Mouse (Mus musculus) megakaryocyte-erythroid progenitor cell, adult 5 weeks (primary cell): Measurements from ENCODE around the gene Carmil2. TPM values are rescaled to one million over a fixed set of nuclear protein-coding genes. Genes with fewer than 3 reads are reported as not detected.

Experiments used
- polyA plus RNA-seq: library from polyadenylated mRNA; stranded (reverse); fragments of >175 nt; gene quantifications from 2 replicates; pipeline ENCODE4 v1.2.3, GENCODE M21; 2012

Gene Carmil2
- 61.0 and 111 TPM in 2 replicates for polyA plus RNA-seq

GRCm38 (mm10) chr8:105685796-105686308 lies at the start of gene Carmil2:
Carmil2 (plus strand) TSS chr8:105686274.

DNA sequence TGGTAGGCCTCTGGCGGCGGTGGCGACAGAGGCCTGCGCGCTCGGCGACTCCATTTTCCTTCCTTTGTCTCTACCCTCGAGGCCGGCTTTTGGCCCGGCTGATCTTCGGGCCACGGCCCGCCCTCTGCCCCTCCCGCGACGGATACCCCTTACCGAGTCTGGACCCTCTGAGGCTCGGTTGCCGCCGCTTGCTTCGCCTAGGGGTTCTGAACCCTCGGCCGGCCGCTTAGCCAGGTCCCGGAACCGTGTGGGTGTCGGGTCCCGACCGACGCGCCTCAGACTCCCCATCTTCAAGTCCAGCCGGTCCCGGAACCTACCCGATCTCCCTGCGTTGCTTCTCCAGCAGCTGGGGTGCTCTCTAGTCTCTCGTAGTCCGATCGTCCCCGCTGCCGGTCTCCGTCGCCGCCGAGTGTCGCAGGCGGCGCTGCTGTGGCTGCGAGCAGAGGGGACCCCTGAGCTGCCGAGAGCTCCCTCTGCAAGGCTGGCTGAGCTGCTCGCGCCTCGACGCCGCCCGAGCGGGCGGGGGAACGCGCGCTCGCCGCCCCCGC lies 49.0 kb upstream of the Carmil2 start, which contains the start of gene Agrp:
Agrp (minus strand) TSS at position 431 of the 548 bp plus-strand sequence.

GRCm38 (mm10) chr8:105700966-105701824 lies 15.1 kb downstream of the Carmil2 start, which contains the start of the genes Acd and Pard6a:
Acd (minus strand) TSS chr8:105701102.
Pard6a (plus strand) TSS chr8:105701148.

DNA sequence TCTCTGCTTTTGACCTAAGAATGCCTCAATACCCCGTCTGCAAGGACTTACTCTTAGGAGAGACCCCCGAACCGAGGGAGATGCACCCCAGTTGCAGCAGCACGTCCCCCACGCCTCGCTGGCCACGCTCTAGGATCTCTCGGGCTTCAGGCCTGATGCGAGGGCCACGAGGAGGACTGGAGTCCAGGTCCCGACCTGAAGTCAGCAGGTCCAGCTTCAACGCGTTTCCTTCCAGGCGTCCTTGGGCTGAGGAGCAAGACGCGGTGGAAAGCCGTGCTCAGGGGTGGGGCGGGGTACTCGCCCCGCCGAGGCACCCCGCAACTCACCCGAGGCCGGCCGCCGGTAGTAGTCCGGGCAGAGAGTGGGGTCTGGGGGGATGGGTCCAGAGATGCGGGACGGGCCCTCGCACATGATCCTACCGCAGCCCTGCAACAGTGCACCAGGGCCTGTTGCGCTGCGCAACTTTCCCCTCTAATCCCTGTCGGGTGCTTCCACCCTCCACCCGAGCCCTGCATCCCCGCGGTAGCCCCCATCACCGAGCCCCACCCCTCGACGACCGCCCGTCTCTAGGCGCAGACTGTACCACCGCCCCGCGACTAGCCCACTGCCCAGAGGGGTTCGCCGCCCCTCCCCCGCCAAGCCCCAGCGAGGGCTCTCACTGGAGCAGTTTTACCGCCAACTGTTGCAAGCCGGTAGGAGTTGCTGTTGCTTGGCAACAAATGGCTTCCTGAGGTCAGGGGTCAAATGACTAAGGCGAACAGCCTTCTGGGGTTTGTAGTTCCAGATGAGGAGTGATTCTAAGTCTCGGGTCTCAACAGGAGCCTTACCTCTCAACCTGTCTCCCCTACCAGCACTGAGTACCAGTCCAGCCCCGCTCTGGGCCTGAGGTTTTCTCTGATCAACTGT lies 21.7 kb downstream of the Carmil2 start, which contains the start of the genes 4933405L10Rik and Enkd1:
4933405L10Rik (plus strand) TSS at position 158 of the 906 bp plus-strand sequence.
Enkd1 (minus strand) TSS at position 713 of the 906 bp plus-strand sequence.

Other genes starting within 250 kb of the Carmil2 start
- gene Tppp3, start 214.7 kb upstream of the Carmil2 start, polyA plus RNA-seq, result 1.6 and 2.3 TPM in 2 replicates
- 15.9 and 23.7 TPM in 2 replicates for gene Zdhhc1, start 189.4 kb upstream of the Carmil2 start, polyA plus RNA-seq
- 0.16 TPM in 1 of 2 replicates, not detected in the other for gene Hsd11b2, start 167.5 kb upstream of the Carmil2 start, polyA plus RNA-seq
- 44.5 and 45.7 TPM in 2 replicates for gene Atp6v0d1, start 120.2 kb upstream of the Carmil2 start, polyA plus RNA-seq
- gene Ripor1, start 81.0 kb upstream of the Carmil2 start, polyA plus RNA-seq, result 65.4 and 94.6 TPM in 2 replicates
- gene Ctcf, start 49.7 kb upstream of the Carmil2 start, polyA plus RNA-seq, result 179 and 218 TPM in 2 replicates
- gene Agrp, start 48.9 kb upstream of the Carmil2 start, polyA plus RNA-seq, result 0.11 TPM in 1 of 2 replicates, not detected in the other
- gene Acd, start 14.8 kb downstream of the Carmil2 start, polyA plus RNA-seq, result 54.3 and 56.0 TPM in 2 replicates
- 4.3 and 6.8 TPM in 2 replicates for gene Pard6a, start 14.9 kb downstream of the Carmil2 start, polyA plus RNA-seq
- gene 4933405L10Rik, start 21.4 kb downstream of the Carmil2 start, polyA plus RNA-seq, result not detected in 2 replicates
- 52.5 and 60.2 TPM in 2 replicates for gene Enkd1, start 21.9 kb downstream of the Carmil2 start, polyA plus RNA-seq
- 4.4 and 5.4 TPM in 2 replicates for gene Gfod2, start 72.4 kb downstream of the Carmil2 start, polyA plus RNA-seq
- 18.8 and 21.4 TPM in 2 replicates for gene Ranbp10, start 141.1 kb downstream of the Carmil2 start, polyA plus RNA-seq
- not detected in 2 replicates for gene Tsnaxip1, start 141.5 kb downstream of the Carmil2 start, polyA plus RNA-seq
- gene Cenpt, start 167.0 kb downstream of the Carmil2 start, polyA plus RNA-seq, result 19.2 and 20.7 TPM in 2 replicates
- 26.9 and 29.1 TPM in 2 replicates for gene Thap11, start 168.9 kb downstream of the Carmil2 start, polyA plus RNA-seq
- gene Nutf2, start 174.3 kb downstream of the Carmil2 start, polyA plus RNA-seq, result 152 and 172 TPM in 2 replicates
- 20.8 and 31.4 TPM in 2 replicates for gene Edc4, start 194.6 kb downstream of the Carmil2 start, polyA plus RNA-seq
- gene Nrn1l, start 207.3 kb downstream of the Carmil2 start, polyA plus RNA-seq, result 1.1 and 2.7 TPM in 2 replicates
- 11.2 and 12.3 TPM in 2 replicates for gene Pskh1, start 214.2 kb downstream of the Carmil2 start, polyA plus RNA-seq
- gene Ctrl, start 247.6 kb downstream of the Carmil2 start, polyA plus RNA-seq, result 0.23 and 0.56 TPM in 2 replicates